Mouse (Mus musculus) testis, adult 2 months (tissue): ENCODE results near the gene Podnl1.

Experiments used
- CTCF ChIP-seq: fragments of 200-500 bp; IDR thresholded peaks from 2 replicates; pipeline ENCODE4 v1.5.1; 2012; ENCODE audit warnings: low read depth, mild to moderate bottlenecking, inconsistent platforms, low read length, moderate library complexity; ENCODE audit not compliant: control insufficient read depth, insufficient read depth, insufficient replicate concordance
- POLR2A ChIP-seq: fragments of 200-500 bp; IDR thresholded peaks from 2 replicates; pipeline ENCODE4 v1.6.1; 2012; ENCODE audit warnings: low read depth, mild to moderate bottlenecking, inconsistent platforms, low read length, moderate library complexity; ENCODE audit not compliant: control insufficient read depth

- TF ChIP-seq CTCF (no peak), POLR2A (no peak)
Observed at GRCm38 (mm10) chr8:84098376-84098775, 27.4 kb upstream of the Podnl1 start.
